Mouse (Mus musculus) forebrain, embryonic 11.5 days (tissue): ENCODE results near the gene Ccdc186. TPM values are rescaled to one million over a fixed set of nuclear protein-coding genes. Genes with fewer than 3 reads are reported as not detected.

Source experiments
- polyA plus RNA-seq: library from polyadenylated mRNA; unstranded; fragments of >200 nt; fragmentation: Nextera tagmentation; extraction: Ambion mirVana; gene quantifications from 2 replicates; pipeline ENCODE4 v1.2.1, GENCODE M21; 2014

The Ccdc186 gene
- polyA plus RNA-seq, 1 experiment from 2014 or later: 20.1 TPM

Other genes starting within 250 kb of the Ccdc186 start
- gene Adrb1, start 100.0 kb downstream of the Ccdc186 start, polyA plus RNA-seq: 0.17 and 0.23 TPM in 2 replicates
- 0.43 and 0.45 TPM in 2 replicates for gene Tdrd1, start 4.0 kb upstream of the Ccdc186 start, polyA plus RNA-seq
- 0.99 and 1.1 TPM in 2 replicates for gene Vwa2, start 52.1 kb upstream of the Ccdc186 start, polyA plus RNA-seq
- gene Afap1l2, start 186.0 kb upstream of the Ccdc186 start, polyA plus RNA-seq: 2.0 and 2.4 TPM in 2 replicates